Mouse (Mus musculus): ENCODE data around the gene Tbc1d9.
A peak's percentile ranks its signal among the peaks of the same experiment; 100 is the strongest.

Tbc1d9 gene

DNA sequence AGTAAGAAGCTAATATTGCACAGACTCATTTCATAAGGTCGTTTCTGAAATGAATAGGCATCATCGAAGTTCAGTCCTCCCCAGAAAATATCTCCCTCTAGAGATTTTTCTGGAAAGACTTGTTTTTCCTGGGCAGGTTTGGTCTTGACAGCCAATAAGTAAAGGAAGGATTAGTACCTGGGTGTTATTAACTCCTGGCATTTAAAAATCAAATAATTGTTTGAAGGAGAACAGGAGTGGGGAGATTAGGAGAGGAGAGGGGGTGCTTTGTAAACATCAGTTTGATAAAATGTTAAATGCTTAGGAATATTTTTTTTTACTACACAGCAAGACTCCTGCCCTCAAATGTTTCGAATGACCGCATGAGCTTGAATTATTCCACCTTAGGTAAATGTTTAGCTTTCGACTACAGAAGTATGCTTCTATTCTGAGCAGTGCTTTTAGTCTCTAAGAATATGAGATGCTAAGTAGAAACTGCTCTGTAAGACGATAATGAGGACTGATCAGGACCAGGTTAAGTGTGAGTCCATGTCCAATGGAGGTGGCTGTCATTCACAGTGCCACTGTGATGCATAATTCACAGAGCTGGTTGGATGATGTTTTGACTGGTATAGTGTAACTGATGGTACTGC, 16.8 kb downstream of the Tbc1d9 start:
- DNase-seq, result no peak

DNA sequence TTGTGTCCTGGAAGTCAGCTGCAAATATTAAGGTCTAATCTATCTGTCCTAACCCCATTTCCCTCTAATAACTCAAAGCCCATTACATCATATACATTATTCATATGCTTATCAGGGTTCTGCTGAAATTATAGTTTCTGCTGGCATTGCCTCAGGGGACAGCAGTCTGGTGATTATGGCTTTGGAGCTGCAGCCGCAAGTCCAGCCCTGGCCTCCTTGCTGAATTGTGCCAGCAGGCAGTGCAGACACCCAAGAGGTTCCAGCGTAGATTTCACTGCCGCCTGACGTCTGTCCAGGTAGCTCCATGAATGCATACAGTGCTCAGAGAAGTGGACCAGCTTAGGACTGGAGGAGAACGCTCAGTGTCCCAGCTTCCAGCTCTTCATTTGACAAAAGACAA, 17.6 kb downstream of the Tbc1d9 start:
- DNase-seq, result no peak

DNA sequence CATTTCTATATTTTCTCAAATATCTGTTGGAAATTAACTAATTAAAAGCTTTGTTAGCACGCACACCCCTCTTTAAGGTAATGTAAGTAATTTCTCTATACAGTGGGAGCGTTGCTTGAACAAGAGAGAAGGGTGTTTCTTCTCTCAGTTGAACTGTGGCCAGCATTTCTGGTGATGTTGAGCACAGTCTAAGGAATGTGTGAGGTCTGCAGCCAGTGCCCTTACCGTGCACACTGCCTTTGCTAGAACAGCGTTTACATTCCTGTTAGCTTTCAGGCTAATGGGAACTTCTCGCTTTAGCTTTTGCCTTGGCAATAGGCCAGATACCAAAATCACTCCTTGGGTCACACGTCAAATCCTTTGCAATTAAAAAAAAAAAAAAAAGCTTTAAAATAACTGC, 21.2 kb downstream of the Tbc1d9 start:
- DNase-seq, result no peak

DNA sequence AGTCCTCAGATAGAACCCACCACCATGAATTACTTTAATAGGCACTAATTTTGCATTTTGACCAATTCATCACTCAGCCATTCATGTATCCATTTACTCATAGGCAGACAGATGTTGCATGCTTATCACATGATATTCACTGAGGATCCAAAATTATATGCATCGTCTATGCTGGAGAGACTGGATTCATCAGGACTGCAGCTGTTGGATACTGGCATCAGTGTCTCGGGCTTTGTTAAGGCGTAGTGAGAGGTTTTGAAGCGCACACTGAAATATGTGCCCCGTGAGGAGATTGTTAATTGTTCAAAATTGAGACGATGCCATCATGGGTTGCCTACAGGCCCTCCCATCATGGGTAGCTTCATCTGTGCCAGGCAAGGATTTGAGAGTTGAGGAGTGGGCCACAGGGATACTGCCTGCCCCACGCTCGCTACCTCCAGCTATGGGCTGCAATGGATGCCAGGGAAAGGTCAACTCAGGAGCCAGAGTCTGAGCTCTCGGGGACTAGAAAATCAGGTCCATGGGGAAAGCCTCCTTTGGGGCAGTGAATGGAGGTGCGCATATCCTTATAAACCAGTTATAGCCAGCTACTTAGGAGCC, 22.3 kb downstream of the Tbc1d9 start:
- DNase-seq, result no peak

DNA sequence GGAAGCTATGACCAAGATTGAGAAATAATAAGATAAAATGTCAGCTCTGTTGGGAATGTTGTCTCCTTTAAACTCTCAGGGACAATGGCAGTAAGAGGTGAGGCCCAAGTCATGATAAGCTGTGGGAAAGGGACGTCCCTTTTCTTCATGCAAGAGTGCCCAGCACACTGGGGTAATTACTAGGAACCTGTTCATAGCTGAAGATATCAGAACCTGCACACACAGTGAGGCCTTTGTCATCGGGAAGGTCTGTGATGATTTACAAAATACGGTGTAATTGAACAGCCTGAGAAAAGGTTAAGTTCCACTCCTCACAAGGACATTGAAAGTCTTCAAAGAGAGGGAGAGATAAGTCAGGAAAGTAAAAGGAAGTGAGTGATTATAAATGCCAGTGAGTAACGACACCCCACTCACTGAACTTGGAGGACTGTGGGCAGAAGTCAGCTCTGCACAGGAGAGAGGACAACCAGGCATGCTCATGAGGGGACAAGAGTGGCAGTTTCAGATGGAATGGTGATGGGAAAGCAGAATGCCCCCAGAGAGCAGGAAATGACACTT, 24.5 kb downstream of the Tbc1d9 start:
- no peak for DNase-seq

DNA sequence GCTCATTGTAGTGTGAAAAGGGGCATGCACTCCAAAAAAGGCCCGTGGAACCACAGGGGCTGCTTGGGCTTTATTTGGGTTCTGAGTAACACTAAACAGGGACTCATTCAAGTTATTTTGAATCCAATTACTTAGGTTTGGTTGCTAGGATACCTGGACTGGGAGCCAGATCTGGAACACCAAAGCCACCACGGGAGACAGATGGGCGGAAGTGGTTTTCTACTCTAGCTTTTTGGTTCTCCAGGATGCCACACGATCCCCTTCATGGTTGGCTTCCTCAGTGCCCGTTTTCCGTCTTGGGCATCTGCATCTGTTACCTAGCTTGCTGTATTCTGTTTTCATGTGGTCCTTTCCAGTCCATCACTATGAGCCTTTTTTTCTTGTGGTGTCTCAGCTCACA, 30.9 kb downstream of the Tbc1d9 start:
- DNase-seq, result peak; percentile 68 to 77

DNA sequence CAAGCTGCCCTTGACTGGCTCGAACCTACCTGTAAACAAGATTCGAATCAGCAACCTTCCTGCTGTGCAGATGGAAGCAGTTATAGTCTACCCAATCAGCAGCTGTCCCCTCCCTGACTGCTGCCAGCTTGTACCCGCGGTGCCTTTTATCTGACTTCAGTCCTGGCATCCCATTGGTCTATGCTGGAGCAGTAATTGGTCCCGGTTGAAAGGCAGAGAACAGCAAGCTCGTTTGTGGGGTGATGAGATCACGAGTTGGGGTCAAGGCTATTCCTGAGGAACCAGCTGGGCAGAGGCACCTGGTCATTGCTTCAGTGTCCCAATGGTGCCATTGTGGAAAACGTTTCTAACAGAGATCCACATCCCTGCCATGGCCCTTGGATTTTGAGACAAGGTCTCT, 34.6 kb downstream of the Tbc1d9 start:
- no peak for DNase-seq

DNA sequence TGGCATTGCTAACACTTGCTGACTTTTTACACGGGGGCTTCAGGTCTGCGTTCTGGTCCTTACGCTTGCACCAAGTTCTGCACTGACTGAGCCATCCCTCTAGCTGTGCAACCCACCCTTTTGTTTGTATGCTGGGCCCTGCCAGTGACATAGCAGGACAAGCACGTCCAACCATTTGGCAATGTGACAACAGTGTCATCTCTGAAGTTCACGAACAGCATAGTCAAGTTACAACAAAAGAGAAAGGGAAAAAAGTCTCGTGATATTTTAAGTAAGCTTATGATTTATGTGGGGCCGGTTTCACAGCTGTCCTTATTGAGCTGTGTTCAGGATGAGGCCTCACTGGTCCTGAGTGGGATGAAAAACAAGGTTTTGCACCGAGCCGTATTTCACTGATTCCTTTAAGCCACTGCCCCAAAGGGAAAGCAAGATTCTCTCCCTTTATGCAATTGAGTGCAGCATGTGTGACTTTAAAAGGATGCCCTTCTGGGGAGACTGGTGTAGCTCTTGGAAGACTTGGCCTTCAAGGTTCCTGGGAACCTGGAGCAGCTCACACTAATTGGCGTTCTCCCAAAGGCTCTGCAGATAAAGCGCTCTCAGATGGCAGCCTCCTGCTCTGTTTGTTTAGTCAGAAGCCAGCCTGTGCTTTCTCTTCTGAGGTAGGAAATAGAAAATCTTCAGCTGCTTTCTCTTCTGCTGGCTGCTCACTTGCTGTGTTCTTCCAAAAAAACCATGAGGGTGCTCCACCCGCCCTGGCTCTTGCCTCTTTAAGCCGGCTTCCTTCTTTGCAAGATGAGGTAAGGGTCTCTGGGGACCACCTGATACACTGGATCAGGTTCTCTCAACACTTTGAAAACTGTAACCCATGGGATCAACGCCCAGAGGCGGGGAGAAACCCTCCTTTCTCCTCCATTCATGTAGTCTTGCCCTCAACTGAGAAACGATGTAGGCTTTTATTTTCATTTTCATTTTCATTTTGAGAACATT, 35.3 kb downstream of the Tbc1d9 start:
- DNase-seq, result peak; percentile 80 to 87

DNA sequence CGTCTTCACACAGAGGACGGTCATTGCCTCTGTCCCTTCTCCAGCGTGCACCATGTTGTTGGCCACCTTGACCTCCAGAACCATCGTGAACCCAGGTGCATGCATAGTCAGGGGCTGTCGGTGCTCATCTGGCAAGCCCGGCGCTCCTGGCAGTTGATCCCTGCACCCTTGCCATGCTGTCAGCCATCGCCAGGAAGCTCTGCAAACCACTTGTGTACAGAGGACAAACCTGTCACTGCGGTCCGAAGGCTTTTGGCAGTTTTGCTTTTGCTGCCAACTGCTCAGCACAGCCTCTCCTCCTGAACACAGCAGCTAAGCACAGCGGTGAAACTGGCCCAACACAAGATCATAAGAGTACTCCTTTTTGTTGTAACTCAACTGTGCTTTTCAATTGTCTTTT, 37.8 kb downstream of the Tbc1d9 start:
- peak; percentile 69 to 72 for DNase-seq

DNA sequence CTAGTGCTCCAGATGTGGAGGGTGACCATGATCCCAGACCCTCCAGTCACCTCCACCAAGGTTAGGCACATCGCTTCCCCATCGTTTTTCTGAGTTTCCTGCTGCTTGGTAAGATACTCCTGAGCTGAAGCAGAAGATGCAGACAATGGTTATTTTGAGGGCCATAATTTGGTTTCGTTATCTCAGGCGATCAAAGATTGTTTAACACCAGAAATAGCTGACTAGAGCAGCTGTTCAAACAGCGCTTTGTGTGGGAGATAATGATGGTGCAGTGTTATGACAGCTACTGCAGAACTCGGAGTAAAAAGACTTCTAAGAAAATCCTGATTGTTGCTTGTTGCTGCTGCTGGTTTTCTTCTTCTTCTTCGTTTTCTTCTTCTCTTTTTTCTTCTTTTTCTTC, 40.8 kb downstream of the Tbc1d9 start:
- DNase-seq, result no peak

DNA sequence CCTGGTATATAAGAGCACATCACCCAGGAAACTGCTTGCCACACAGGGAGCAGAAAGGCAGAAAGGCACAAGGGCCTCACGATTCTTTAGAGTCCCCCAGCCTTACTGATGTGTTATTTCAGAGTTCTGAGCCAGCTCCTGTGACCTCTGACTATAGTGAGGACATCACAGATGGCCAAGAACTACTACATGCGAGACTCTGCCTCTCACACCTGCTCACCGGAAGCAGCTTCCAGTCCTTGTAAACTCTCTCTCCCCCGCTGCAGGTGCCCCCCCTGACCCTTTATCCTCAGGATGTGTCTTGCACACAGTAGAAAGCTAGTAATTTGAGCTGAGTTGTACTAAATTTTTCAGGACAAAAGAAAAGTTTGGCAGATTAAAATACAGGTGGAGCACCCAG, 44.4 kb downstream of the Tbc1d9 start:
- DNase-seq, result no peak

DNA sequence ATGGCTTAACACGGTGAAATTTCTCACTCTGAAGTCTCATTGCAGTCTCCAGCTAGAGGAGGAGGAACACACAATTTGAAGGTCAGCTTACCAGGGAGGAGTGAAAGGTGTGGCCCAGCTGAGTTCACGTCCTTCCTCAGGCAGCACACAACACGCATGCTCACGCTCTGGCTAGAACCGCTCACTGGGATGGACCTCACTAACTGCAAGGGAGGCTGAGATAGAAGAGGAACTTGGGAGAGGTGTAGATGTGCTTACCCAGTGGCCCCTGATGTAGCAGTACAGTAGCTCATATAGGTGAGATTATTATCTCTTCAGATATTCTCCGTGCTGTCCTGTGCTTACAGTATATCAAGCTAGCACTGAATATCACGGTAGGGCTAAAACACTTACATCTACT, 45.5 kb downstream of the Tbc1d9 start:
- DNase-seq, result no peak

DNA sequence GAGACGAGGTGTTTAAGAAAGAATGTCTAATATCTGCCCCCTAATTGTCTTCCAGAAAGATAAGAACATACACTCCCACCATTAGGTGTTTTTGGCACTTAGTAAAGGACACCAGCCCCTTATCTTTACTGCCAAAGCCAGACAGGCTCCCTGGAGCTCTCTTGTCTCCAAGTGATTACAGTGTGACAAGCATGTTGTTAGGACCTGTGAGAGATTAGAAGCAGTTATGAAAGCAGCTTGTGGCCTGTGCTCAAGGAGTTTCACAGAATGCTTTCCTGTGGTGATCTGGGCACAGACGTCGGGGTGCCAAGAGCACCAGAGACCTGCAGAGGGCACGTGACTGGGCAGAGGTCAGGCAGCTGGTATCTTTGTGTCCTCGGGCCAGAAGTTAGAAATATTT, 49.9 kb downstream of the Tbc1d9 start:
- DNase-seq, result no peak

DNA sequence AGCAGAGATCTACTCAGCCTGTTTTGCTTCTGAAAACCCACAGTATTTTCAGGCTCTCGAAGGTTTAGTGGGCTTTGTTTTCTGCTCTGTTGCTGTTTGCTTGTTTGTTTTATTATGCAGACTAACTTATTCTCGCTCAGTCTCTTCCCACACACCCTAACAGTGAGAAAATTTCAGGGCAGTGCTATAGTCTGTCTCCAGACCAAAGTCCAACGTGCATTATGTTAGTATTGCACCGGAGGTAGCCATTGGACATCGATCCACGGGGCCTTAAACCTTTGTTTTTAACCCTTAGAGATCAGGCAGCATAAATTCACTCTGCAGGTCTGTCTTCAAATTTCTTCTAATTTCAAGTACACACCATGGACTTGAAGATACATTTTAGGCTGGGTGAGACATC, 51.4 kb downstream of the Tbc1d9 start:
- DNase-seq, result no peak

DNA sequence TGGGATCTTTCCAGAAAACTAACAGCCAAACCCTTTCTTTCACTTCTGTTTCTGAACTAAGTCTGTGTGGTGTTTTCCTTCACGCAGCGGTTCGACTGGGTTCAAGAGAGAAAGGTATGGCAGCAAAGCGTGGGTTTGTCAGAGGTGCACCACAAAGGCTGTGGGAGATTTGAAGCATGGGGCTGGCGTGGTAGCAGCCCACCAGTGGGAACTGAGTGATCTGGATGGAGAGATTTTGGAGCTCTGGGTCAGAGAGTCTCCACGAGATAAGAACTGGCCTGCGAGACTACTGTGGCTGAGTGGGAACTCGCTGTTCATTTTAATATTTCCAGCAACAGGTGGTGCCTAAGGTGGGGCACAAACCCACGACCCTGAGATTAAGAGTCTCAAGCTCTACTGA, 52.0 kb downstream of the Tbc1d9 start:
- no peak for DNase-seq

DNA sequence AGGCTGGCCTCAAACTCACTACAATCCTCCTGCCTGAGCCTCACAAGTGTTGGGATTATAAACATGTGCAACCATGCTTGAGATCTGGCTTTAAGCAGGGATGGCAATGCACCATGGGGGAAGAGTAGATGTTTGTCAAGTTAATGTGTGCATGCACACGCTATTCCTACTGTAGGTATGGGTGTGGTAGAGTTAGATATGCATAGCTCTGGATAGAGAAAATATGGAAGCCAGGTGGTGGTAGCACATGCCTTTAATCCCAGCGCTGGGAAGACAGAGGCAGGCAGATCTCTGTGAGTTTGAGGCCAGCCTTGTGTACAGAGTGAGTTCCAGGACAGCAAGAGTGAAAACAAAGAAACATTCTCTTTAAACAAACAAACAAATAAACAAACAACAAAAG, 52.7 kb downstream of the Tbc1d9 start:
- DNase-seq, result no peak

DNA sequence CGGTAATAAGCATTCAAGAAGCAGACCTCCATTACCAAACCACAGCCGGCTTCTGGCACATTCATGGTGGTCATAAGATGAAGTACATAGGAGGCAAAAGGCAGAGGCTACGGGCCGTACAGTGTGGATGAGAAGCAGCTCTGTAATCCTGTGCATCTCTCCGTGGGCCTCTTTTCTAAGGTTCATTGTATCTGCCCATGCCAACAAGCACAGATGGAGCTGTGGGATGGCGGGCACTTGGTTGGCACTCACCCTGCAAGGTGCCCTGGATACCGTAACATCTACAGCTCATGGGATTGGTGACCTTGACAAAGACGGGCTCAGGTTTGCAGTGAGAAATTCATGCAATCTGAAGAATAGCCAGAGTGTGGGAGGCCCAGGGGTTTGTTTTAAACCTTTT, 54.2 kb downstream of the Tbc1d9 start:
- DNase-seq, result peak; percentile 87 to 94

DNA sequence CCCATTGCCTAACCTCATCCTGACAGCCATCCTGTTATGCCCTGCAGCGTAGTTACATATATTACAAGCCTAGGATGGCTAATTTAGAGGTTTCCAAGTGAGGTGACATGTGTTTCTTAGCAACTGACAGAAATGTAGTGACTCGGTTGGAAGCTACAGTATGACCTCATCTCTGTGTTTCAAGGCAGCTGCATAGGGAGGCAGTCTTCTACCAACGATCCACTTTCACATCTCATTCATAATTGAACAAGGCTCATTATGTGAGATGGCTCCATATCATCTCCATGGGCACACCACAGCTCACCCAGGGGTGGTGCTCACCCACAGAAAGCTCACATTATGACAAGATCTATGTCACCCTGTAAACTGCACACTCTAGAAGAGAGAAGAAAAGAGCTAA, 55.6 kb downstream of the Tbc1d9 start:
- DNase-seq, result no peak

DNA sequence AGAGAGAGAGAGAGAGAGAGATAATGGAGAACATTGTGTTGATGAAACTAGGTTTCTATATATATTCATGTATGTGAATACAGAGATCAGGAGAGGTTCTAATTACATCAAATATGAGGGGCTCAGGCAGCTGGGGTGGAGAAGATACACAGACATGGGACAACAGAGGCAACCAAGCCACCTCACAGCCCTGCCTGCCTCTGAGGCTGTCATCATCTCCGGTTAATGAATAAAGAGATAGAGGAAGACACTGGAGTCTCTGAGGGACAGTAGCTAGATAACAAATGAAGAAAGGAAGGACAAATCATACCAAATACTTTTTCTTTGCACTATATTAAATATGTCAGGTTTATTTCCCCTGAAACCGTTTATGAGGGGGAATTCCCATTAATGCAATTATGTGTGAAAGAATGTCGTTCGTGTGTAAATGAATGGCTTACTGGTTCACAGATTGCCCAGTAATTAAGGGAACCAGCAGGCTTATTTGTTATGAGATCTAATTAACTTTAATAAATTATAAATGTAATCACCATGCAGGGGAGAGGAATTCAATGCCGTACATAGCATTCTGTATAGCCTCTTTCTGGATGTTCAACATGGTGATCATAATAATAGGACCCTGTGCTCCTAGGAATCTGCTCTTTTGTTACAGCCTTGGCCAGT, 59.7 kb downstream of the Tbc1d9 start:
- no peak for DNase-seq

DNA sequence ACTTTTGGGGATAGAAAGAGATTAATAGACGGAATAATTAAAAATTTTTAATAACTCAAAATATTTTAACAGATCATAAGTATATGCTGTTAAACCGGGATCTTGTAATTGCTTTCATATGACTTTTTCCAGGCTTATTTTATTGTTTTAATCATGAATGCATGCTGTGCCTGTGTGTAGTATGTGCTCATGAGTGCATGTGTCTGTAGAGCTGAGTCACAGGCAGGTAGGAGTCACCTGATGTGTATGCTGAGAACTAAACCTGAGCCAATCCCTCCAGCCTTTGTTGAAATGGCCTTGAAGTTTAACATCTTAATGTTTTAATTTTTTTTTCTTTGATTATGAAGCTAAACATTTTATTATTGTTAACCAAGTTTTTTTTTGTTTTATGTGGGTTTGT, 60.4 kb downstream of the Tbc1d9 start:
- DNase-seq, result no peak

DNA sequence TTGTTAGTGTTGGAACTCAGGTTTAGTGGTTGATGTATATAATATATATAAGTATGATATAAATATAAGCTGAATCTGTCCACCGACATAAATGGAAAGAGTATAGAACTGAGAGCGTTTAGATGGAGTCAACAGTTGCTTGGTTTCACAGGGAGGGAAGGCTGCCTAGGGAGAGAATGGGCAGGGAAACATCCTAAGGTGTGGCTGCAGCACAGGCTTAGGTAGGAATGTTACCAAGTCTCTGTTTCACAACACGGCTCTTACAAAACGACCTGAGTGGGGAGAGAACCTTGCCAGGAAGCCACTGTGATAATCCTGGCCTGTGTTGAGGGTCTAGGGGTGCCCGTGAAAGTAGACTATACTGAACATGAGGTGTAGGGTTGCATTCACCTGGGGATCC, 62.2 kb downstream of the Tbc1d9 start:
- DNase-seq, result no peak

DNA sequence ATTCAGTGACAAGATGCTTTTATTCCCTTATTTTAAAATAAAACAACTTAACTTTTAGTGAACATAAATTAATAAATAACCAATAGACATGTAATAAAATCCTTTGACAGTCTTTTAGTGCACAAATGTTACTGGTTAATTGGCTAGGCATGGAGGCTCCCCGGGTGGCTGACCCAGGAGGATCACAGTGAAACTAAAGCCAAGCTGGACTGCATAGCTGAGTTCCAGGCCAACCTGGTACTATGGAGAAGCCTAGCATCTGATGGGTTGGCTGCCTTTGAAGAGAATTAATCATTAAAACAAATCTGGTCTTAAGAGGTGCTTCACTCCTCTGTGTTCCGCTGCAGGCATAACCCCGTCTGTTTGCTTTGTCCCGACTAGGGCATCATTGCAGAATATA, 67.9 kb downstream of the Tbc1d9 start:
- peak; percentile 32 to 34 for DNase-seq

DNA sequence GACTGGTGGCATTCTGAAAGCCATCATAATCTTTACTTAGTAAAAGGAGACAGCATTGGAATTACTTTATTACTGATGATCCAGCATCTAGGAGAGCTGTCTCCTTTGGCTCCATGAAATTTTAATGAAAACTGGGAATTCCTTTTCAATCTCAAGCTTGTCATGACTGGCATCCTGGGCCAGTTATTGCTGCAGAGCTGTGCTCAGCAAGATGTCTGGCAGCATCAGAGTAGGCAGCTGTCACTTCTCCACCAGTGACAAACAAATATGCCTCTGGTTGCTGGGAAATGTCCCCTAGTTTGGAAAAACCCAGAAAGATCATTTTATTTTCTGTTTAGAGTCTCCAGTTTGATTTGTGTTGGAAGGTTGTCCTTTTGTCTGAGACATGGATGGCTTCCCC, 74.2 kb downstream of the Tbc1d9 start:
- DNase-seq, result peak; percentile 34 to 45

Measured in cerebellum, adult 18-20 months (tissue).